Mouse (Mus musculus): ENCODE results near the gene Pcdh8. TPM values are rescaled to one million over a fixed set of nuclear protein-coding genes. Genes with fewer than 3 reads are reported as not detected.

Gene Pcdh8
- total RNA-seq, 2 experiments from 2014 or later = not detected

GRCm38 (mm10) chr14:79754601-79755222 lies 16.4 kb downstream of the Pcdh8 start:
- intact Hi-C loops (cut with DNase I) = no loop called here
- no peak for DNase-seq (ENCODE audit: low spot score)

DNA sequence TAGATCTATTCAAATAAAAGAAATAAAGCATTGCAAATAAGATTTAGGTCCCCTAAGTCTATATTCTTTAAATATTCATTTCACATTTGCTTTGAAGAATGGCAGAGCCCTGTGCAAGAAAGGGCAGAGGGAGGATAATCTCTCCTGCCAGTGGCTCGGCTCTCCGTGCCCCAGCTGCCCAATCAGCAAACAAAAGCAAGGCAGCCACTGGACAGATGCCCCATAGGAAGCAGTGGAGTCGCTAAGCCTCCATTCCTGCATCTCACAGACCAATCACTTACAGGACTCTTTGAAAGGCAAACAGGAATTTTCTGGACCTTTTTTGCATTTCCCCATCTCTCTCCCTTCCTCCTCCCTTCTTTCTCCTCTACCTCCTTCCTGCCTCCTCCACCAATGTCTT lies 17.0 kb downstream of the Pcdh8 start:
- no peak for DNase-seq (ENCODE audit: low spot score)
- intact Hi-C loops (cut with DNase I) = no loop called here

- intact Hi-C loops (cut with DNase I) = no loop called here
- DNase-seq (ENCODE audit: low spot score) = no peak
These were observed 17.4 kb downstream of the Pcdh8 start for GRCm38 (mm10) chr14:79753733-79754132.

- no peak for DNase-seq (ENCODE audit: low spot score)
- intact Hi-C loops (cut with DNase I) = no loop called here
These were observed 30.6 kb downstream of the Pcdh8 start for GRCm38 (mm10) chr14:79740515-79740914.

DNA sequence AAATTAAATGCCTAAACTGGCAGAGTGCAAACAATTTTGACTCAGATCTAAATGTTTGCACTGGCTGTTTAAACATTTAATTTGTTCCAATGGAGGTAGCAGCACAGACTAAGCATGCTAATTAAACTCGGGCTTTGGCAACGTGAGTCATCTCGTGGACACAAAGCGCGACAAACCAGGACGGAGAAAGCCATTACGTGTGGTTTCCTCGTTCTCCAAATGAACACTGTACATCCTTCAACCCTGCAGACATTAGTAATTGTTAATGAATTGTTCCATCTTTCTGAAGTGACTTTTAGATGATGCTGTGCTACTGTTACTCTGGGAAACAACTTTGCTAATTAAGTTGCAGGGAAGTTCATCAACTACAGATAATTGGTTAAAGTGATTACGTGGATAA lies 32.7 kb downstream of the Pcdh8 start:
- intact Hi-C loops (cut with DNase I) = no loop called here
- no peak for DNase-seq (ENCODE audit: low spot score)

- intact Hi-C loops (cut with DNase I) = loop anchor here (1.0 kb wide), 1 partner anchor 121 kb away; no protein-coding TSS in a partner anchor
These were observed 33.3 kb downstream of the Pcdh8 start for GRCm38 (mm10) chr14:79737642-79738379.

DNA sequence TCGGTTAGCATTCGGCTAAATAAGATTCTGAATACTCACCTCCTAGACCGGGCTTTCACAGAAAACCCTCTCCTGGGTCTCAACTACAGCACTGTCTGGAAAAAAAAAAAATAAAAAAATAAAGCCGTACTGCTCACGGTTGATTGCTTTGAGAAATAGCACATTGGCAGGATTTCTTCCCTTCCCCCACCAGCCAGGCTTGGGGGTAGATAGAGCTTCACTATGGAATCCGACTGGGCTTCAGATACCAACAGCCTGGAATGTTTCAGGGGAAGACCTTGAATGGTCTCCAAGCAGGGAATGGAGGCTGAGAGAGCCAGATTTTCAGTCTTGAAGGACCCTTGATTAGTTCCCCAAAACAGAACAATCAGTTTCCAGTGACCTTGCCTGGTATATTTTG lies 34.3 kb downstream of the Pcdh8 start:
- no peak for DNase-seq (ENCODE audit: low spot score)
- intact Hi-C loops (cut with DNase I) = loop anchor here (1.0 kb wide), 1 partner anchor 119 kb away; no protein-coding TSS in a partner anchor

More at GRCm38 (mm10) chr14:79737642-79738379, 33.3 kb downstream of the Pcdh8 start:
- no peak for DNase-seq (ENCODE audit: low spot score)

DNA sequence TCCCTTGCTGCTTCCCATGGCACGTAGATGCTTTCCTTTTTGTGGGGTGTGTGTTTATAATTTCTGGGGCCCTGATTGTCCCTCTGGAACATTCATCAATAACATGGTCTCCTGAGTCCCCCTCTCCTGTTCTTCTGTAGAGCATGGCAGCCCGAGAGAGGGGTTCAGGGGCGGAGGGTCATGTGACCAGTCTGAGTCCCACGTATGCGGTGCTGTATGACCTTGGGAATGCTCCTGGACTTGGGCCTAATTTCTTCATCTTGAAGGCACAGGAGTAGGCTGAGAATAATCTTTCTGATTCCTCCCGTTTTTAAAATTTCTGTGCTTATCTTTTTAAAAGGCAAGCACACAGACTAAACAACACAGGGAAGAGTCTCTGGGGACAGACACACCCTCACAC lies 37.6 kb downstream of the Pcdh8 start:
- intact Hi-C loops (cut with DNase I) = no loop called here
- DNase-seq (ENCODE audit: low spot score) = no peak

DNA sequence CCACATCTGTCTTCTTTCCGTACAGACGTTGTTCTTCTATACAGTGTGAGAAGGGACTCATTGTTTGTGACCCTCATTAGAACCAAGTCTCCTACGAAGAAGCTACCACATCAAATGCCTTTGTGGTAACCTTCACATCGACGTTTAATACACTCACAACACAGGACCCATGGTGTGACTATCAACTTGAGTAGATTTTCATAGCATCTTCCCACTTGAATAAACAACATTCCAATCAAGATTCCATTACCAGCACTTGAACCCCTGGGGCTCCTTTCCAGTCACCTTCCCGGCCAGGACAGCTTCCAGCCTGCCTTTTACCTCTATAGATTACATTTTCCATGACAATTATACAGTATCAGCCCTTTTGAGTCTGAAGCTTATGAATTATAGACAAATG lies 42.3 kb downstream of the Pcdh8 start:
- intact Hi-C loops (cut with DNase I) = no loop called here

GRCm38 (mm10) chr14:79724002-79724681 lies 47.0 kb downstream of the Pcdh8 start:
- no peak for DNase-seq (ENCODE audit: low spot score)
- intact Hi-C loops (cut with DNase I) = no loop called here

More for the DNA sequence above, 42.3 kb downstream of the Pcdh8 start:
- DNase-seq (ENCODE audit: low spot score) = no peak

DNA sequence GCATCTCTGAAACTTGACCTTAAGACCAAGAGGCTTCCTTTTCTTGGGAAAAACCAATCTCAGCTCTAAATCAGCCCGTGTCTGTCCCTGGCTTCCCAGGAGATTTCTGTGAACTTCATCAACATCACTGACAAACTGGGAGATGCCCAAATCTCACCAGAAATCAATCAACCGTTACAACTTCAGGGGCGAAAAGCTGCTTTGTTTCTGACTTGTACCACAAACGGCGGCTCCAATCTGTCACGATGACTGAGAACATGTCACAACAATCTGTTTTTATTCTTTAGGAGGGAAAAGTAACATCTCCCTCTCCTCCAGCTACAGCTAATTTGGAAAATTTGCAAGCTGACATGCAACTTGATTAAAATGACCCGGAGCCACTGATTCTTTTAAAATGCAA lies 48.9 kb downstream of the Pcdh8 start:
- DNase-seq (ENCODE audit: low spot score) = no peak
- intact Hi-C loops (cut with DNase I) = no loop called here

Small RNA genes within 50 kb of the gene (microRNA-seq; reads per million reads assigned to microRNA genes)
- gene Mir759 = not detected

Other genes with a start within 250 kb of the Pcdh8 start
- gene Sugt1, start 183.6 kb downstream of the Pcdh8 start, total RNA-seq (2021) = 10 to 100 TPM; 65.5 to 75.5 TPM
- under 1 TPM; 0.62 to 0.81 TPM for gene Cnmd, start 109.1 kb downstream of the Pcdh8 start, total RNA-seq (2021)
- gene Olfm4, start 212.8 kb upstream of the Pcdh8 start, total RNA-seq (2021) = not detected

All from heart, postnatal 25 days (tissue).